Mouse (Mus musculus) liver, postnatal 0 days (tissue): ENCODE results near the gene Atp2b2. TPM values are rescaled to one million over a fixed set of nuclear protein-coding genes. Genes with fewer than 3 reads are reported as not detected.

Experiments used
- ATAC-seq: fragments of 200-750 bp; cut with Nextera tagmentation; 2 replicates; pipeline ENCODE4 v1.8.0; 2017; ENCODE audit warnings: mild to moderate bottlenecking, moderate library complexity
- DNase-seq: peaks from one replicate; pipeline ENCODE4 v3.0.0-alpha.2; 2016
- H3K27ac ChIP-seq: fragments of 300-500 bp; sonication (generic); 2 replicates; pipeline ENCODE4 v1.5.1; 2014; ENCODE audit warnings: antibody characterized with exemption, moderate library complexity, mild to moderate bottlenecking, low read depth
- H3K27me3 ChIP-seq: fragments of 300-500 bp; sonication (generic); 2 replicates; pipeline ENCODE4 v1.6.1; 2014; ENCODE audit warnings: low read length, control low read depth, mixed read lengths; ENCODE audit not compliant: insufficient read depth
- H3K36me3 ChIP-seq: fragments of 300-500 bp; sonication (generic); replicated peaks from 2 replicates; pipeline ENCODE4 v1.6.1; 2014; ENCODE audit warnings: mild to moderate bottlenecking, control low read depth, low read length, moderate library complexity, mixed read lengths; ENCODE audit not compliant: insufficient read depth
- H3K4me1 ChIP-seq: fragments of 300-500 bp; sonication (generic); 2 replicates; pipeline ENCODE4 v1.6.1; 2014; ENCODE audit warnings: antibody characterized with exemption, mild to moderate bottlenecking, control low read depth; ENCODE audit not compliant: insufficient read depth
- H3K4me2 ChIP-seq: fragments of 300-500 bp; sonication (generic); 2 replicates; pipeline ENCODE4 v1.6.1; 2014; ENCODE audit warnings: low read depth, mild to moderate bottlenecking, low read length, moderate library complexity, mixed read lengths
- H3K4me3 ChIP-seq: fragments of 300-500 bp; sonication (generic); 2 replicates; pipeline ENCODE4 v1.5.1; 2014; ENCODE audit warnings: low read depth, low read length
- H3K9ac ChIP-seq: fragments of 300-500 bp; sonication (generic); replicated peaks from 2 replicates; pipeline ENCODE4 v1.6.1; 2014; ENCODE audit warnings: mild to moderate bottlenecking, moderate library complexity
- H3K9me3 ChIP-seq: fragments of 300-500 bp; sonication (generic); 2 replicates; pipeline ENCODE4 v1.6.1; 2016; ENCODE audit warnings: mild to moderate bottlenecking, control low read depth, low read length, mixed read lengths
- CTCF ChIP-seq: sonication (generic); IDR thresholded peaks from 2 replicates; pipeline ENCODE4 v1.5.1; 2016; ENCODE audit warnings: antibody characterized with exemption, low read depth
- EP300 ChIP-seq: IDR thresholded peaks from 2 replicates; pipeline ENCODE4 v1.6.1; 2016; ENCODE audit warnings: antibody characterized with exemption, low read depth, mild to moderate bottlenecking
- WGBS: fragments of 180-500 bp; shearing (Covaris S2); extraction: QIAGEN DNeasy Blood & Tissue Kit; methylation state at CpG from one replicate; pipeline ENCODE4 v1.1.7; 2014; ENCODE audit not compliant: insufficient replicate concordance; 5-methylcytosine and 5-hydroxymethylcytosine counted together
- polyA plus RNA-seq: library from polyadenylated mRNA; unstranded; fragments of >200 nt; fragmentation: Nextera tagmentation; extraction: Ambion mirVana; gene quantifications from 2 replicates; pipeline ENCODE4 v1.2.1, GENCODE M21; 2015

Gene Atp2b2
- polyA plus RNA-seq, 1 experiment from 2014 or later, result 0.41 TPM

GRCm38 (mm10) chr6:113969751-113970150 is 72.7 kb downstream of the Atp2b2 start:
- Histone ChIP-seq H3K36me3 (no peaks in the 10 kb centered on the region), H3K9ac (no peak overlapping the region), H3K9me3 (no peaks in the 10 kb centered on the region), H3K27ac (no peak overlapping the region), H3K27me3 (no peaks in the 10 kb centered on the region), H3K4me3 (no peak overlapping the region), H3K4me2 (no peak overlapping the region), H3K4me1 (no peaks in the 10 kb centered on the region)
- WGBS, result 47% methylated on average over 3 of the region's 3 CpGs
- no peak for ATAC-seq
- no peak for DNase-seq
- no peak for TF ChIP-seq CTCF
- no peak for TF ChIP-seq EP300

GRCm38 (mm10) chr6:113962811-113963210 is 79.6 kb downstream of the Atp2b2 start:
- peak; percentile 53 for DNase-seq
- Histone ChIP-seq H3K27me3 (no peaks in the 10 kb centered on the region), H3K4me2 (no peak overlapping the region), H3K4me1 (no peaks in the 10 kb centered on the region), H3K36me3 (no peaks in the 10 kb centered on the region), H3K27ac (no peak overlapping the region), H3K9ac (no peak overlapping the region), H3K9me3 (no peaks in the 10 kb centered on the region), H3K4me3 (no peak overlapping the region)
- ATAC-seq, result no peak
- TF ChIP-seq CTCF (no peak), EP300 (no peak)
- WGBS, result 8% methylated on average over 3 of the region's 3 CpGs

- Histone ChIP-seq H3K4me1 (peaks cover 6% of the 10 kb centered on the region; the same call in 1 of the 2 replicates), H3K27ac (no peak overlapping the region), H3K27me3 (no peaks in the 10 kb centered on the region), H3K9me3 (no peaks in the 10 kb centered on the region), H3K4me2 (no peak overlapping the region), H3K9ac (no peak overlapping the region), H3K4me3 (no peak overlapping the region), H3K36me3 (no peaks in the 10 kb centered on the region)
- TF ChIP-seq CTCF, result no peak
- ATAC-seq (no peak), DNase-seq (no peak)
- 81% methylated on average over 2 of the region's 2 CpGs for WGBS
These were observed 80.8 kb downstream of the Atp2b2 start for GRCm38 (mm10) chr6:113961658-113962057.

GRCm38 (mm10) chr6:113959336-113959735 is 83.1 kb downstream of the Atp2b2 start:
- H3K4me1 ChIP-seq, result peaks cover 7% of the 10 kb centered on the region; the same call in 1 of the 2 replicates
- H3K9ac ChIP-seq, result no peak overlapping the region
- H3K4me2 ChIP-seq, result no peak overlapping the region
- DNase-seq (no peak), ATAC-seq (no peak)
- WGBS, result 50% methylated on average over 1 of the region's 1 CpGs
- no peaks in the 10 kb centered on the region for H3K27me3 ChIP-seq
- H3K9me3 ChIP-seq, result no peaks in the 10 kb centered on the region
- H3K36me3 ChIP-seq, result no peaks in the 10 kb centered on the region
- H3K4me3 ChIP-seq, result no peak overlapping the region
- TF ChIP-seq CTCF, result no peak
- TF ChIP-seq EP300, result no peak
- H3K27ac ChIP-seq, result no peak overlapping the region

GRCm38 (mm10) chr6:113958714-113959113 is 83.7 kb downstream of the Atp2b2 start:
- 46% methylated on average over 2 of the region's 2 CpGs for WGBS
- no peak for TF ChIP-seq EP300
- no peak for TF ChIP-seq CTCF
- H3K4me3 ChIP-seq, result no peak overlapping the region

GRCm38 (mm10) chr6:113958003-113958402 is 84.4 kb downstream of the Atp2b2 start:
- H3K27me3 ChIP-seq, result no peaks in the 10 kb centered on the region
- H3K4me1 ChIP-seq, result peaks cover 7% of the 10 kb centered on the region; the same call in 1 of the 2 replicates
- no peaks in the 10 kb centered on the region for H3K36me3 ChIP-seq
- no peak for DNase-seq
- ATAC-seq, result peak; percentile 71
- H3K4me2 ChIP-seq, result no peak overlapping the region
- no peak overlapping the region for H3K27ac ChIP-seq
- 67% methylated on average over 5 of the region's 5 CpGs for WGBS
- no peak overlapping the region for H3K4me3 ChIP-seq
- no peak overlapping the region for H3K9ac ChIP-seq
- no peaks in the 10 kb centered on the region for H3K9me3 ChIP-seq
- TF ChIP-seq CTCF (no peak), EP300 (no peak)

More at GRCm38 (mm10) chr6:113958714-113959113, 83.7 kb downstream of the Atp2b2 start:
- DNase-seq (no peak), ATAC-seq (no peak)
- H3K36me3 ChIP-seq, result no peaks in the 10 kb centered on the region
- peaks cover 7% of the 10 kb centered on the region; the same call in 1 of the 2 replicates for H3K4me1 ChIP-seq
- no peak overlapping the region for H3K9ac ChIP-seq
- H3K4me2 ChIP-seq, result no peak overlapping the region
- no peaks in the 10 kb centered on the region for H3K27me3 ChIP-seq
- no peaks in the 10 kb centered on the region for H3K9me3 ChIP-seq
- H3K27ac ChIP-seq, result no peak overlapping the region
